Mouse (Mus musculus) stomach, embryonic 14.5 days (tissue): ENCODE data around the gene Ifi27. TPM values are rescaled to one million over a fixed set of nuclear protein-coding genes. Genes with fewer than 3 reads are reported as not detected.
"Not testable (repeated sequence)": the region's sequence is repeated elsewhere in the genome, so short reads cannot be mapped to it uniquely, and the experiment has no call there.

Source experiments
- ATAC-seq: fragments of 200-750 bp; cut with Nextera tagmentation; 2 replicates; pipeline ENCODE4 v1.8.0; 2017; ENCODE audit warnings: low read depth, moderate TSS enrichment; ENCODE audit not compliant: insufficient number of reproducible peaks, insufficient read depth, low FRiP score
- H3K27ac ChIP-seq: fragments of 300-500 bp; sonication (generic); 2 replicates; pipeline ENCODE4 v1.5.1; 2014; ENCODE audit warnings: mild to moderate bottlenecking, low read length, moderate library complexity, mixed read lengths
- H3K27me3 ChIP-seq: fragments of 300-500 bp; sonication (generic); 2 replicates; pipeline ENCODE4 v1.6.1; 2014; ENCODE audit warnings: low read length, control low read depth, mixed read lengths; ENCODE audit not compliant: control insufficient read depth, insufficient read depth
- H3K36me3 ChIP-seq: fragments of 300-500 bp; sonication (generic); 2 replicates; pipeline ENCODE4 v1.6.1; 2014; ENCODE audit warnings: mild to moderate bottlenecking, control low read depth, low read length, moderate library complexity, mixed read lengths; ENCODE audit not compliant: control insufficient read depth, insufficient read depth
- H3K4me1 ChIP-seq: fragments of 300-500 bp; sonication (generic); 2 replicates; pipeline ENCODE4 v1.6.1; 2014; ENCODE audit warnings: low read length, control low read depth, mixed read lengths; ENCODE audit not compliant: control insufficient read depth, insufficient read depth
- H3K4me2 ChIP-seq: fragments of 300-500 bp; sonication (generic); replicated peaks from 2 replicates; pipeline ENCODE4 v1.6.1; 2014; ENCODE audit warnings: low read depth, low read length, control low read depth
- H3K4me3 ChIP-seq: fragments of 300-500 bp; sonication (generic); 2 replicates; pipeline ENCODE4 v1.5.1; 2014; ENCODE audit warnings: low read depth, low read length, control low read depth
- H3K9ac ChIP-seq: fragments of 300-500 bp; sonication (generic); replicated peaks from 2 replicates; pipeline ENCODE4 v1.6.1; 2014; ENCODE audit warnings: low read depth, mild to moderate bottlenecking, control low read depth, low read length, moderate library complexity, mixed read lengths
- H3K9me3 ChIP-seq: fragments of 300-500 bp; sonication (generic); 2 replicates; pipeline ENCODE4 v1.6.1; 2016; ENCODE audit warnings: low read depth, low read length, control low read depth; ENCODE audit not compliant: control insufficient read depth
- WGBS: fragments of 180-500 bp; shearing (Covaris S2); extraction: QIAGEN DNeasy Blood & Tissue Kit; methylation state at CpG from one replicate; pipeline ENCODE4 v1.1.7; 2014; 5-methylcytosine and 5-hydroxymethylcytosine counted together
- polyA plus RNA-seq: library from polyadenylated mRNA; unstranded; fragments of >200 nt; fragmentation: Nextera tagmentation; extraction: Ambion mirVana; gene quantifications from 2 replicates; pipeline ENCODE4 v1.2.1, GENCODE M21; 2014

Gene Ifi27
- polyA plus RNA-seq, 1 experiment from 2014 or later = 55.7 TPM

DNA sequence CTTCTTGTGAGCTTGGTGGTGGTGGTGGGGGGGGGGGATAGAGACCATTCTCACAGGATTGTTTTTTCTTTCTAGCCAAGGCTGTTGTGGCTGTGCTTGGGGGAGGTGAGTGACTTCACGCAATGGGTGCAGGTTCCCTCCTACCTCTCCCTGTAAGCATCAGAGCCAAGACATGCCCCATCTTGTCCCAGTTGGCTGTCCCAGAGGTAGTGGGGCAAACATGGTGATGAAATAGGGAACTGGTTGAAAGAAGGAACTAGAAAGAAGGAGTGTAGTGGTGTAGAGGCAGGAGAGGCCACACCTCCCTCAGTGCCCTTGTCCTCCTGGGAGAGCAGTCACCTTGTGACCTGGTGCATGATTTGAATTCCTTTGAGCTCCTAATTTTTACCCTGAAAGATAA is 3.6 kb downstream of the Ifi27 start:
- no peak overlapping the region for H3K27ac ChIP-seq
- no peak overlapping the region for H3K9ac ChIP-seq
- H3K4me2 ChIP-seq = no peak overlapping the region
- H3K27me3 ChIP-seq = no peaks in the 10 kb centered on the region
- H3K4me1 ChIP-seq = 0 out of 2 replicates have a peak, but pooled peaks cover 3% of the 10 kb centered on the region
- no peaks in the 10 kb centered on the region for H3K36me3 ChIP-seq
- H3K4me3 ChIP-seq = no peak overlapping the region
- ATAC-seq = no peak
- WGBS = 87% methylated on average over 1 of the region's 1 CpGs
- H3K9me3 ChIP-seq = no peaks in the 10 kb centered on the region

DNA sequence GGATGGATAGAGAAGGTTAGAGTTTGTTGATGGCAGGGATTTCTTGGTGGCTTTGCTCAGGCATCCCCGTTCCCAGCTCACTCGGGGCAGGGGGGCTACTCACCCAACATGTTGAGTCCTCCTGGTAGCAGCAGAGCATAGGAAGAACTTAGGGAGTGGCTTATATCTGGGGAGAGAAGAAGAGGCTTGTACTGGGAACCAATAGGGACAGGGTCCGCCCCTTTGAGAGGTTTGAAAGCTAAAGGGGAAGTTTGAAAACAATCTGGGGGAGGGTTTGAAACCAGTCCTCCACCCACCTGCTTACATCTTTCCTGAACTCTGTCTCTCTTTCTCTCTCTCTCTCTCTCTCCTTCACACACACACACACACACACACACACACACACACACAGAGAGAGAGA is 9.5 kb downstream of the Ifi27 start, which contains the start of gene Ifi27l2a:
TSS of gene Ifi27l2a (minus strand) at position 157 of the 400 bp plus-strand sequence.
- Histone ChIP-seq H3K4me3 (no peak within 1 kb of the TSS), H3K9ac (no peak within 1 kb of the TSS)
- WGBS = 46% methylated on average over 3 of the region's 3 CpGs

DNA sequence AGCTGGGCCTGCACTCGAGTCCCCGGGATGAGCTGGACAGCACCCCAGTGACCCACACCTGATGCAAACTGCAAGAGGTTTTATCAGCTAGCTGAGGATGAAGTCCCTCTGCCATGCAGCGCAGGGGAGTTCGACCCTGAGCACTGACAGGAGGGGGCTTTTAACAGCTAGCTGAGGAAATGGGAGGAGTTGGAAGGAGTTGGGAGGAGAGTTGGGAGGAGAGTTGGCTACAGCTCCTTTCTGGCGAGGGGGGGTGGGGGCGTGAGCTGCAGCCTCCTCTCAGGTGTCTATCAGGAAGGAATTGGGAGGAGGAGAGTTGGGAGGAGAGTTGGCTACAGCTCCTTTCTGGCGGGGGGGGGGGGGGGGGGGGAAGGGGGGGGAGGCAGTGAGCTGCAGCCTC is 10.2 kb downstream of the Ifi27 start:
- not testable (repeated sequence) for H3K36me3 ChIP-seq, H3K4me3 ChIP-seq, H3K4me2 ChIP-seq, H3K4me1 ChIP-seq, ATAC-seq, H3K9ac ChIP-seq, H3K27me3 ChIP-seq, H3K9me3 ChIP-seq, H3K27ac ChIP-seq
- WGBS = 23% methylated on average over 6 of the region's 7 CpGs

More for the DNA sequence above, 9.5 kb downstream of the Ifi27 start, which contains the start of gene Ifi27l2a:
- Histone ChIP-seq H3K36me3 (no peaks in the 10 kb centered on the region), H3K4me1 (no peaks in the 10 kb centered on the region), H3K27me3 (no peaks in the 10 kb centered on the region), H3K4me2 (no peak within 1 kb of the TSS), H3K9me3 (no peaks in the 10 kb centered on the region), H3K27ac (no peak within 1 kb of the TSS)
- ATAC-seq = no peak

DNA sequence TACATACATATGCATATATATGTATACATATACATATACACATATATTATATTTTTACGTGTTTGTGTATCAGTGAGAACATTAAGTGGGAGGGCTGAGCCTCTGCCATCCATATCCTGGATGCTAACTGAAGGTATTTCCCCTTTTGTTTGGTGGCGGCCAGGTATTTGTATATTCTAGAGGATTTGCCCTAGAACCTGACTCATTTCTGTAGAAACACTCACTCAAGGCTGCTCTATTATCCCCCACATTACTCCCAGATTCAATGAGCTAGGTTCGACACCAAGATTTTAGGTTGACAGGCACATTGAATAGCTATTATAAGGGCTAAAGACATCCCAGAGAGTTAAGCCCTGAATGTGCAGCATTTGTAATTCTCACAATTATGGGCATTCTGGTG is 11.0 kb downstream of the Ifi27 start:
- Histone ChIP-seq H3K4me1 (no peaks in the 10 kb centered on the region), H3K9ac (no peak overlapping the region), H3K9me3 (no peaks in the 10 kb centered on the region), H3K36me3 (no peaks in the 10 kb centered on the region), H3K27ac (no peak overlapping the region), H3K4me3 (no peak overlapping the region), H3K4me2 (no peak overlapping the region), H3K27me3 (no peaks in the 10 kb centered on the region)
- 78% methylated on average over 3 of the region's 3 CpGs for WGBS
- ATAC-seq = no peak

DNA sequence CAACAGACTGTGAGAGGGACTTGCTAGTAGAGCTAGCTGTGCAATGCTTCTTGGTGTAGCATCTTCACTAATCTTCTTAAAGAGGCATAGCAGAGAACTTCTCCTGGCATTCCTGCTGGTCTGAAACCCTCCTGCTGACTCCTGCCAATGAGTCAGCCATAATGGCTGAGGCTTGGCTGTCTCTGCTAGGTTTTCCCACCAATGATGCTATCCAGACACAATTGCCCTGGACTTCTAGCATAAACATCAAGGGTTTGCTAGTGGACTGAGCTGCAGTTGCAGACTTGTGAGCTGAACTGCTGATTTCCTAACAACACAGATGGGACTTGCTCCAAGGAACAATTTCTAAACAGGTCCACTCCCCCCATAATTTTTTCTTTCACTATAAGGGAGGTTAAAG is 19.4 kb downstream of the Ifi27 start:
- Histone ChIP-seq H3K4me2 (no peak overlapping the region), H3K9ac (no peak overlapping the region), H3K9me3 (no peaks in the 10 kb centered on the region), H3K27ac (no peak overlapping the region), H3K27me3 (no peaks in the 10 kb centered on the region), H3K36me3 (no peaks in the 10 kb centered on the region), H3K4me1 (no peaks in the 10 kb centered on the region), H3K4me3 (no peak overlapping the region)
- ATAC-seq = no peak

DNA sequence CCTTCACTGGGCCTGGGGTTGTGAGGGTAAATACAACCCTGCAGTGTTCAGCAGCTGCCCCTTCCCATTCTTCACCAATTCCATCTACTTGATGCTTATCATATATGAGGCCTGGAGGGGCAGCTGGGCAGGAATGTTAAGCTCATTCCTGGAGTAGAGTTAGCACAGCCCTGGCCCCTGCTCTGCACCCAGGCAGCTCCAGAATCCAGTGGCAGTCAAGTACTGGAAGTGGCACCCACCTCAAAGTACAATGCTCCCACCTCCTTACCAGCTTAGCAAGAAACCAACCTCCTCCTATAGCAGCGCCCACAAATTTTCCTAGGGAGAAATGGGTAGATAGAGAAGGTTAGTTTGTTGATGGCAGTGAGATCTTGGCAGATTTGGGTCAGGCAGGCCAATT is 22.7 kb downstream of the Ifi27 start:
- H3K36me3 ChIP-seq, H3K27ac ChIP-seq, H3K4me1 ChIP-seq, H3K4me2 ChIP-seq, H3K27me3 ChIP-seq, H3K4me3 ChIP-seq, H3K9ac ChIP-seq, H3K9me3 ChIP-seq, ATAC-seq: not testable (repeated sequence)
- WGBS = no CpG with 5 or more reads among the region's 1 CpGs

DNA sequence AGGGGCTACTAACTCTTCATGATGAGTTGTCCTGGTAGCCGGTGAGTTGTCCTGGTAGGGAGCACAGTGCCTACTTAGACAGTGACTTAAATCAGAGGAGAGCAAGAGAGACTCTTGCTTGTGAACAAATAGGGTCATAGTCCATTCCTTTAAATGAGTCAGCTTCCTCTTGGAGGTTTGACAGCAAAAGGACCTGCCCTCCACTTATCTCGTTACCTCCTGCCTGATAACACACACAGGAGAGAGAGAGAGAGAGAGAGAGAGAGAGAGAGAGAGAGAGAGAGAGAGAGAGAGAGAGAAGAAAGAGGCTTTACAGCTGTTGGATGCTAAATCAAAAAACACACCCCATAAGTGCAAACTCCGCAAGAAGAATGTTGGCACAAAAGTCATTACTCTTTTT is 23.1 kb downstream of the Ifi27 start, which contains the start of gene Ifi27l2b:
TSS of gene Ifi27l2b (minus strand) at position 84 of the 400 bp plus-strand sequence.
- H3K4me2 ChIP-seq = no peak within 1 kb of the TSS
- H3K36me3 ChIP-seq = no peaks in the 10 kb centered on the region
- no peak within 1 kb of the TSS for H3K4me3 ChIP-seq
- no peaks in the 10 kb centered on the region for H3K27me3 ChIP-seq
- H3K9me3 ChIP-seq = no peaks in the 10 kb centered on the region
- no peak within 1 kb of the TSS for H3K9ac ChIP-seq
- H3K4me1 ChIP-seq = no peaks in the 10 kb centered on the region
- ATAC-seq = peak; percentile 71; the same call in 1 of the 2 replicates
- H3K27ac ChIP-seq = no peak within 1 kb of the TSS
- WGBS = 48% methylated on average over 3 of the region's 3 CpGs

DNA sequence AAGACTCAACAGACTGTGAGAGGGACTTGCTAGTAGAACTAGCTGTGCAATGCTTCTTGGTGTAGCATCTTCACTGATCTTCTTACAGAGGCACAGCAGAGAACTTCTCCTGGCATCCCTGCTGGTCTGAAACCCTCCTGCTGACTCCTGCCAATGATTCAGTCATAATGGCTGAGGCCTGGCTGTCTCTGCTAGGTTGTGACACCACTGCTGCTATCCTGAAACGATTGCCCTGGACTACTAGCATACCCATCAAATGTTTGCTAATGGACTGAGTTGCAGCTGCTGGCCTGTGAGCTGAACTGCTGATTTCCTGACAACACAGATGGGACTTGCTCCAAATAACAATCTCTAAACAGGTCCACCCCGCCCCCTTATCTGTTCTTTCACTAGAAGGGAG is 40.5 kb downstream of the Ifi27 start:
- H3K4me3 ChIP-seq = no peak overlapping the region
- no peaks in the 10 kb centered on the region for H3K27me3 ChIP-seq
- no peak overlapping the region for H3K9ac ChIP-seq
- H3K27ac ChIP-seq = no peak overlapping the region
- no peaks in the 10 kb centered on the region for H3K9me3 ChIP-seq
- no peaks in the 10 kb centered on the region for H3K36me3 ChIP-seq
- H3K4me1 ChIP-seq = no peaks in the 10 kb centered on the region
- ATAC-seq = no peak
- 45% methylated on average over 2 of the region's 2 CpGs for WGBS
- no peak overlapping the region for H3K4me2 ChIP-seq

DNA sequence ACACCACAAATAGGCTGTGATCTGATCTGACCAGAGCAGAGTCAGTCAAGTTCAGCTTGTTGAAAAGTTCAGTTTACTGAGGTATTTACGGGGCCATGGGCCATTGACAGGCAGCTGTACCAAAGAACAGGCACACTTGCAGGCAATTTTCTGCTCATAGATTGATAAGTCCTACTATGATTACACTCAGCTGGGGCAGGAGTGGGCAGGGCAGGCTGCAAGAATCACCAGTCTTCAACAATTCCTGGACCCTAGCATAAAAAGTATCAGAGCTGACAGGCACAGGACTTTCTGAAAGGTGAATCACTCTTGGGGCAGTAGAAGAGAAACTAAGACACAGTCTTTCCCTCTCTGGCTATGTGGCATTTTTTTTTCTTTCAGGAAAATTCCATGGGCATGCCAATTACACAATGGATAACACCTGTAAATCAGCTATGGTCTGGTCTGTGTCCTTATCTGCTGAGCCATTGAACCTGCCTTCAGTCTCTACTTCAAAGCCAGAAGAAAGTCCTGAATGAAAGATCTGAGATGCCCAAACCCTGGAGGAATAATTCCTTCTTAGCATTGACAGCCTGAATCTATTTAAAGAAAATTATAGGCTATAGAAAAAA is 42.9 kb downstream of the Ifi27 start:
- Histone ChIP-seq H3K9ac (no peak overlapping the region), H3K4me1 (no peaks in the 10 kb centered on the region), H3K9me3 (no peaks in the 10 kb centered on the region), H3K36me3 (no peaks in the 10 kb centered on the region), H3K27me3 (no peaks in the 10 kb centered on the region), H3K4me3 (no peak overlapping the region), H3K27ac (no peak overlapping the region), H3K4me2 (no peak overlapping the region)
- 71% methylated on average over 1 of the region's 1 CpGs for WGBS
- no peak for ATAC-seq
